Mouse (Mus musculus) ovary, adult 10 weeks (tissue): ENCODE measurements around the gene Pim3. TPM values are rescaled to one million over a fixed set of nuclear protein-coding genes. Genes with fewer than 3 reads are reported as not detected.

Source experiments
- polyA plus RNA-seq: library from polyadenylated mRNA; stranded (reverse); fragments of 350-450 nt; fragmentation: Illumina TruSeq; extraction: RNeasy Lipid Tissue Mini Kit (QIAGEN cat#74804); gene quantifications from one replicate; pipeline ENCODE4 v1.2.3, GENCODE M21; 2014

Pim3 gene
- polyA plus RNA-seq = 1.7 TPM

GRCm38 (mm10) chr15:88861772-88862622, at the start of gene Pim3:
Pim3 (plus strand) TSS chr15:88862186.

GRCm38 (mm10) chr15:88819026-88819905, 42.7 kb upstream of the Pim3 start, which contains the start of the genes Alg12 and Creld2:
Alg12 (minus strand) TSS chr15:88819318.
Creld2 (plus strand) TSS chr15:88819646.

Other genes starting within 250 kb of the Pim3 start
- 35.6 TPM for gene Brd1, start 128.0 kb upstream of the Pim3 start, polyA plus RNA-seq
- gene Zbed4, start 110.5 kb upstream of the Pim3 start, polyA plus RNA-seq = 28.8 TPM
- 1.7 TPM for gene Alg12, start 42.9 kb upstream of the Pim3 start, polyA plus RNA-seq
- gene Creld2, start 42.5 kb upstream of the Pim3 start, polyA plus RNA-seq = 6.9 TPM
- gene Ttll8, start 92.2 kb downstream of the Pim3 start, polyA plus RNA-seq = not detected
- gene Mlc1, start 116.8 kb downstream of the Pim3 start, polyA plus RNA-seq = 0.57 TPM
- gene Mov10l1, start 120.7 kb downstream of the Pim3 start, polyA plus RNA-seq = 0.74 TPM
- not detected for gene Panx2, start 197.5 kb downstream of the Pim3 start, polyA plus RNA-seq
- gene Trabd, start 212.9 kb downstream of the Pim3 start, polyA plus RNA-seq = 3.3 TPM
- gene Selenoo, start 226.9 kb downstream of the Pim3 start, polyA plus RNA-seq = 3.2 TPM